Mouse (Mus musculus) embryonic fibroblast, embryonic 13.5 days (primary cell): ENCODE results near the gene Glis2. TPM values are rescaled to one million over a fixed set of nuclear protein-coding genes. Genes with fewer than 3 reads are reported as not detected.
A peak's percentile ranks its signal among the peaks of the same experiment; 100 is the strongest.

Experiments used
- H3K27ac ChIP-seq: 2 replicates; pipeline ENCODE4 v1.5.1; 2012; ENCODE audit warnings: low read length, control low read depth, inconsistent platforms; ENCODE audit not compliant: insufficient read depth
- H3K4me1 ChIP-seq: 2 replicates; pipeline ENCODE4 v1.6.1; 2011; ENCODE audit warnings: low read length; ENCODE audit not compliant: control insufficient read depth, insufficient read depth
- H3K4me3 ChIP-seq: 2 replicates; pipeline ENCODE4 v1.5.1; 2011; ENCODE audit warnings: mild to moderate bottlenecking, control low read depth, low read length; ENCODE audit not compliant: insufficient read depth
- CTCF ChIP-seq: IDR thresholded peaks from 2 replicates; pipeline ENCODE4 v1.5.1; 2011; ENCODE audit warnings: mild to moderate bottlenecking, control low read depth, low read length, moderate library complexity, borderline replicate concordance; ENCODE audit not compliant: insufficient read depth
- POLR2A ChIP-seq: IDR thresholded peaks from 2 replicates; pipeline ENCODE4 v1.6.1; 2011; ENCODE audit warnings: low read depth, mild to moderate bottlenecking, control low read depth, low read length, moderate library complexity
- polyA plus RNA-seq: library from polyadenylated mRNA; stranded (reverse); fragments of >200 nt; gene quantifications from 2 replicates; pipeline ENCODE4 v1.2.4, GENCODE M21; 2011; ENCODE audit warnings: low read depth; ENCODE audit not compliant: missing spikeins, insufficient read length

Gene Glis2
- polyA plus RNA-seq, 1 experiment: 64.0 TPM

- no peak overlapping the region for H3K27ac ChIP-seq
- peaks cover 10% of the 10 kb centered on the region for H3K4me1 ChIP-seq
- TF ChIP-seq CTCF (no peak), POLR2A (no peak)
- no peak overlapping the region for H3K4me3 ChIP-seq
Measured at GRCm38 (mm10) chr16:4611676-4612075, 17.2 kb downstream of the Glis2 start.

GRCm38 (mm10) chr16:4613736-4614135, 19.2 kb downstream of the Glis2 start:
- no peak overlapping the region for H3K4me3 ChIP-seq

GRCm38 (mm10) chr16:4614639-4615038, 20.1 kb downstream of the Glis2 start:
- H3K4me1 ChIP-seq: no peaks in the 10 kb centered on the region
- H3K27ac ChIP-seq: no peak overlapping the region
- H3K4me3 ChIP-seq: no peak overlapping the region
- TF ChIP-seq CTCF: no peak
- no peak for TF ChIP-seq POLR2A

More at GRCm38 (mm10) chr16:4613736-4614135, 19.2 kb downstream of the Glis2 start:
- no peak overlapping the region for H3K27ac ChIP-seq
- TF ChIP-seq CTCF (no peak), POLR2A (no peak)
- no peaks in the 10 kb centered on the region for H3K4me1 ChIP-seq

- H3K4me3 ChIP-seq: no peak overlapping the region
- TF ChIP-seq CTCF (no peak), POLR2A (no peak)
- no peaks in the 10 kb centered on the region for H3K4me1 ChIP-seq
- no peak overlapping the region for H3K27ac ChIP-seq
Measured at GRCm38 (mm10) chr16:4615297-4615696, 20.8 kb downstream of the Glis2 start.

GRCm38 (mm10) chr16:4616829-4617228, 22.3 kb downstream of the Glis2 start:
- Histone ChIP-seq H3K4me3 (no peak overlapping the region), H3K4me1 (no peaks in the 10 kb centered on the region), H3K27ac (no peak overlapping the region)
- TF ChIP-seq POLR2A (no peak), CTCF (no peak)

- TF ChIP-seq CTCF (no peak), POLR2A (no peak)
- peak overlapping the region; percentile 62; the same call in 1 of the 2 replicates for H3K27ac ChIP-seq
- peak overlapping the region; percentile 71 for H3K4me3 ChIP-seq
- no peaks in the 10 kb centered on the region for H3K4me1 ChIP-seq
Measured at GRCm38 (mm10) chr16:4624074-4624473, 29.6 kb downstream of the Glis2 start.

- Histone ChIP-seq H3K4me3 (peak within 1 kb of the TSS; percentile 71), H3K27ac (peak within 1 kb of the TSS; percentile 62), H3K4me1 (no peaks in the 10 kb centered on the region)
- TF ChIP-seq CTCF: no peak
- peak; percentile 48 for TF ChIP-seq POLR2A
Measured at GRCm38 (mm10) chr16:4624481-4625110, 30.1 kb downstream of the Glis2 start, which contains the start of gene Pam16. Gene Pam16 (minus strand): TSS chr16:4624988.

GRCm38 (mm10) chr16:4627105-4627504, 32.6 kb downstream of the Glis2 start:
- Histone ChIP-seq H3K4me3 (no peak overlapping the region), H3K27ac (no peak overlapping the region), H3K4me1 (no peaks in the 10 kb centered on the region)
- no peak for TF ChIP-seq POLR2A
- no peak for TF ChIP-seq CTCF

- Histone ChIP-seq H3K4me1 (no peaks in the 10 kb centered on the region), H3K27ac (no peak overlapping the region), H3K4me3 (no peak overlapping the region)
- TF ChIP-seq POLR2A: no peak
- no peak for TF ChIP-seq CTCF
Measured at GRCm38 (mm10) chr16:4628898-4629419, 34.4 kb downstream of the Glis2 start.

GRCm38 (mm10) chr16:4629950-4630349, 35.4 kb downstream of the Glis2 start:
- no peak for TF ChIP-seq POLR2A
- peak; percentile 99 for TF ChIP-seq CTCF
- H3K4me1 ChIP-seq: no peaks in the 10 kb centered on the region
- H3K4me3 ChIP-seq: no peak overlapping the region
- H3K27ac ChIP-seq: no peak overlapping the region
